Mouse (Mus musculus) liver, embryonic 14.5 days (tissue): ENCODE measurements at regions not wholly inside any gene's neighbourhood (a gene's known extent, or its start where the extent isn't known, plus 50 kb on each side); places are given as distances from the start of the nearest gene placed in this dataset.

ENCODE experiments used
- ATAC-seq: fragments of 200-750 bp; cut with Nextera tagmentation; 2 replicates; pipeline ENCODE4 v1.8.0; 2017; ENCODE audit warnings: moderate number of reproducible peaks, mild to moderate bottlenecking, moderate library complexity; ENCODE audit not compliant: insufficient read depth
- DNase-seq, 3 experiments: peaks; one replicate each; pipeline ENCODE4 v3.0.0-alpha.2; 2012 to 2013; ENCODE audit warnings: low read depth in 3 of 3, low spot score in 3 of 3
- H3K27ac ChIP-seq: fragments of 300-500 bp; sonication (generic); 2 replicates; pipeline ENCODE4 v1.5.1; 2014; ENCODE audit warnings: moderate library complexity, mild to moderate bottlenecking, control low read depth, inconsistent platforms
- H3K27me3 ChIP-seq: fragments of 300-500 bp; sonication (generic); 2 replicates; pipeline ENCODE4 v1.6.1; 2014; ENCODE audit warnings: mild to moderate bottlenecking, low read length, moderate library complexity; ENCODE audit not compliant: control insufficient read depth, insufficient read depth
- H3K36me3 ChIP-seq: fragments of 300-500 bp; sonication (generic); replicated peaks from 2 replicates; pipeline ENCODE4 v1.6.1; 2014; ENCODE audit warnings: low read depth; ENCODE audit not compliant: control insufficient read depth, insufficient read depth
- H3K4me1 ChIP-seq, 2 experiments: fragments of 200-500 bp in 1 of 2; fragments of 300-500 bp in 1 of 2; sonication (generic) in 1 of 2; replicated peaks; 2 replicates each; pipeline ENCODE4 v1.6.1; 2012 to 2014; ENCODE audit warnings: antibody characterized with exemption in 1 of 2, inconsistent platforms in 1 of 2, low read length in 1 of 2; ENCODE audit not compliant: control insufficient read depth in 2 of 2, insufficient read depth in 2 of 2
- H3K4me2 ChIP-seq: fragments of 300-500 bp; sonication (generic); 2 replicates; pipeline ENCODE4 v1.6.1; 2014; ENCODE audit warnings: low read depth, mild to moderate bottlenecking, control low read depth, moderate library complexity
- H3K4me3 ChIP-seq, 2 experiments: fragments of 200-500 bp in 1 of 2; fragments of 300-500 bp in 1 of 2; sonication (generic) in 1 of 2; 2 replicates each; pipeline ENCODE4 v1.5.1; 2012 to 2014; ENCODE audit warnings: low read depth in 2 of 2, low read length in 2 of 2, mild to moderate bottlenecking in 2 of 2, control low read depth in 1 of 2, inconsistent platforms in 1 of 2, moderate library complexity in 1 of 2; ENCODE audit not compliant: insufficient read depth in 1 of 2
- H3K9ac ChIP-seq: fragments of 300-500 bp; sonication (generic); replicated peaks from 2 replicates; pipeline ENCODE4 v1.6.1; 2014; ENCODE audit warnings: mild to moderate bottlenecking, control low read depth, moderate library complexity
- H3K9me3 ChIP-seq: fragments of 300-500 bp; sonication (generic); 2 replicates; pipeline ENCODE4 v1.6.1; 2016; ENCODE audit warnings: low read length, mixed read lengths; ENCODE audit not compliant: control insufficient read depth
- CTCF ChIP-seq: IDR thresholded peaks from 2 replicates; pipeline ENCODE4 v1.5.1; 2016; ENCODE audit warnings: antibody characterized with exemption, low read depth, control low read depth
- EP300 ChIP-seq: IDR thresholded peaks from 2 replicates; pipeline ENCODE4 v1.6.1; 2016; ENCODE audit warnings: antibody characterized with exemption, low read depth
- WGBS: fragments of 180-500 bp; shearing (Covaris S2); extraction: QIAGEN DNeasy Blood & Tissue Kit; methylation state at CpG from one replicate; pipeline ENCODE4 v1.1.7; 2014; ENCODE audit not compliant: insufficient replicate concordance; 5-methylcytosine and 5-hydroxymethylcytosine counted together

DNA sequence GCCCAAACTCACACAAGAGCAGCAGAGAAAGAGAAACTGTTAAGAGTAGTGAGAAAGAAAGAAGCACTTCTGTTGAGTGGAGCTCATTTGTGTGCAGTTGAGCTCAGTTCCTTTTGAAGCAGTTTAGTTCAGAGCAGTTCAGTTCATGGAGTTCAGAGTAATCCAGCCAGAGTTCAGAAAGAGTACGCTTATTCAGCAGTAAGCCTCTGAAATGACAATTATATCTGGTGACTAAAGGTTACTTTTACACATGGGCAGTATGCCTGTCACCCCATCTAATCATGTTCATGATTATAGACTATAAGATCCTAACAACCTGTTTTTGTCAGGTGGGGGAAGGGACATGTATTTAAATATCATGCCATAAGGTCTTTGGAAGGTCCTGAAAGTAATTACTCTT lies 333.9 kb upstream of the Klf6 start:
- Histone ChIP-seq H3K27me3 (no peaks in the 10 kb centered on the region), H3K9me3 (no peaks in the 10 kb centered on the region), H3K4me3 (no peak overlapping the region), H3K4me1 (no peaks in the 10 kb centered on the region), H3K9ac (no peak overlapping the region), H3K4me2 (no peak overlapping the region), H3K36me3 (no peaks in the 10 kb centered on the region), H3K27ac (no peak overlapping the region)
- no peak for DNase-seq
- TF ChIP-seq CTCF (no peak), EP300 (no peak)
- 62% methylated on average over 1 of the region's 1 CpGs for WGBS
- ATAC-seq, result no peak

DNA sequence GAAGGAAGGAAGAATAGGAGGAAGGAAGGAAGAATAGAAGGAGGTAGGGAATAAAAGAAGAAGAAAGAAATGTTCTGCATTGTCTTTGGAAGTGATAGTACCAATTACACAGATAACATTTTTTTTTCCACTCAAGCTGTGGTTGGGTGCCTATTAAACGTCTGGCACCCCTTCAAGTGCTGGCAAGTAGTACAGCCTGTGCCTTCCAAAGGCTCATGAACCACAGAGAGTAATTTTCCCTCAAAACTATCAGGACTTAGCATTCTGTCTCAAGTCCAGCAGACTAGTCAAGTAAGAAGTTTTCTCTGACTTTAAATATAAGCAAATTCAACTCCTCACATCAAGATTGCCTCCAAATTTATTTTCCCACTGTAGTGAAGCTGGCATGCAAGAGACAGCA lies 321.0 kb upstream of the Klf6 start:
- Histone ChIP-seq H3K9ac (no peak overlapping the region), H3K27me3 (no peaks in the 10 kb centered on the region), H3K4me3 (no peak overlapping the region), H3K27ac (no peak overlapping the region), H3K36me3 (no peaks in the 10 kb centered on the region), H3K4me2 (no peak overlapping the region), H3K9me3 (no peaks in the 10 kb centered on the region), H3K4me1 (no peaks in the 10 kb centered on the region)
- 26% methylated on average over 1 of the region's 1 CpGs for WGBS
- ATAC-seq, result no peak
- no peak for DNase-seq
- no peak for TF ChIP-seq CTCF
- TF ChIP-seq EP300, result no peak

DNA sequence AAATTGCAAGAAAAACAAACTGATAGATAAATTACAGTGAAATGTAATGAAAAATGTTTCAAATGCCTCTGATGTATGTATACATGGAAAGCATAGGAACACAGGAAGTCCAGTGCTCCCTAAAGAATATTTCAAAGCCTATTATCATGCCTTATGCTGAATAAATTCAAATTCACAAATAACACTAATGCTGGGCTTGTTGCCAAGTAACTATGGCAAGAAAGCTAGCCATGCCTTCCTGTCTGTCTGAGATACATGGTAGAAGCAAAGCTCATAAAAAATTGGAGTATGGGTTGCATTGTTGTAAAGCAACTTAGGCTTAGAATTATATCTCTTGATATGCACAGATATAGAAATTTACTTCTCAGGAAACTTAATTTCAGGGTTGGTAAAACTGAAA lies 315.8 kb upstream of the Klf6 start:
- no peaks in the 10 kb centered on the region for H3K9me3 ChIP-seq
- H3K4me3 ChIP-seq, result no peak overlapping the region
- H3K27me3 ChIP-seq, result no peaks in the 10 kb centered on the region
- no peaks in the 10 kb centered on the region for H3K36me3 ChIP-seq
- TF ChIP-seq CTCF (no peak), EP300 (no peak)
- no peak overlapping the region for H3K27ac ChIP-seq
- DNase-seq (no peak), ATAC-seq (no peak)
- no peak overlapping the region for H3K4me2 ChIP-seq
- H3K4me1 ChIP-seq, result no peaks in the 10 kb centered on the region
- no peak overlapping the region for H3K9ac ChIP-seq

GRCm38 (mm10) chr13:5546011-5546410 lies 315.3 kb upstream of the Klf6 start:
- Histone ChIP-seq H3K27me3 (no peaks in the 10 kb centered on the region), H3K4me2 (no peak overlapping the region), H3K36me3 (no peaks in the 10 kb centered on the region), H3K9me3 (no peaks in the 10 kb centered on the region), H3K9ac (no peak overlapping the region), H3K27ac (no peak overlapping the region), H3K4me1 (no peaks in the 10 kb centered on the region), H3K4me3 (no peak overlapping the region)
- ATAC-seq (no peak), DNase-seq (no peak)
- TF ChIP-seq EP300 (no peak), CTCF (no peak)
- 69% methylated on average over 2 of the region's 2 CpGs for WGBS

DNA sequence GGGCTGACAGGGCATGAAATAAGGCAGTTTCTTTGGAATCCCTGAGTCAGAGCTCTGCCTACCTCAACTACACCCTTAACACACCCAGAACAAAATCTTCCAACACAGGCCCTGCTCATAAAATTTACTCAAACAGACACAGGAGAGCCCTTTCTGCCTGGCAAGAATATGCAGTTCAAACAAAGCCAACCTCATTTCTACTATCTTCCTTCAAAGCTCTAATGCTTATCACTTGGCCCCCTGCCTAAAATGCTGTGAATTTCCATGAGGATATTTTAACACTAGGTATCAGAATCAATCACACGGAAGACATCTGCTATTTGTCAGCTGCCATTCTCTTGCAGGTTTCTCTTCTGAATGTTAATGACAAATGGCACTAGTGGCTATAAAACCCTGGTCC lies 314.3 kb upstream of the Klf6 start:
- WGBS, result 64% methylated on average over 1 of the region's 1 CpGs
- ATAC-seq (no peak), DNase-seq (no peak)
- no peak overlapping the region for H3K9ac ChIP-seq
- TF ChIP-seq EP300 (no peak), CTCF (no peak)
- no peaks in the 10 kb centered on the region for H3K4me1 ChIP-seq
- no peaks in the 10 kb centered on the region for H3K36me3 ChIP-seq
- no peaks in the 10 kb centered on the region for H3K27me3 ChIP-seq
- no peaks in the 10 kb centered on the region for H3K9me3 ChIP-seq
- H3K27ac ChIP-seq, result no peak overlapping the region
- H3K4me3 ChIP-seq, result no peak overlapping the region
- no peak overlapping the region for H3K4me2 ChIP-seq

DNA sequence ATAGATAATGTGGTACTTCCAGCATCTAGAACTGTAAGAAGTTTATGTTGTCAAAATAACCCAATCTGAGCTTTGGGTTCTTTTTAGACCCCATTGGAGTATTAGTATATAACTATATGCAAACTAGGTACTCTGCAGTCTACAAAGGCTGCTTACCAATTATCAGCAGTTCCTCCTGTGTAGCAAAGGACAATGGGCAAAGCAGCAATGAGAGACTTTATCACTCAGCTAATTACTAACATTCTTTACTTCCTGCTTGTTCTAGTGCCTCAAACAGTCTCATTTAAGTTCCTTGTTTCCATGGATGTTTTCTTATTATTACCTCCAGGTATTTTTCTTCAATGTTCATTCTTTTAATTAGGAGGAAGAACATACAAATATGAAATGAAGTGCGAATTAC lies 312.5 kb upstream of the Klf6 start:
- ATAC-seq (no peak), DNase-seq (no peak)
- Histone ChIP-seq H3K4me1 (no peaks in the 10 kb centered on the region), H3K27ac (no peak overlapping the region), H3K27me3 (no peaks in the 10 kb centered on the region), H3K4me2 (no peak overlapping the region), H3K9ac (no peak overlapping the region), H3K4me3 (no peak overlapping the region), H3K36me3 (no peaks in the 10 kb centered on the region), H3K9me3 (no peaks in the 10 kb centered on the region)
- TF ChIP-seq CTCF (no peak), EP300 (no peak)
- 71% methylated on average over 1 of the region's 1 CpGs for WGBS
